Mouse (Mus musculus): ENCODE measurements at regions not wholly inside any gene's neighbourhood (a gene's known extent, or its start where the extent isn't known, plus 50 kb on each side); places are given as distances from the start of the nearest gene placed in this dataset.

DNA sequence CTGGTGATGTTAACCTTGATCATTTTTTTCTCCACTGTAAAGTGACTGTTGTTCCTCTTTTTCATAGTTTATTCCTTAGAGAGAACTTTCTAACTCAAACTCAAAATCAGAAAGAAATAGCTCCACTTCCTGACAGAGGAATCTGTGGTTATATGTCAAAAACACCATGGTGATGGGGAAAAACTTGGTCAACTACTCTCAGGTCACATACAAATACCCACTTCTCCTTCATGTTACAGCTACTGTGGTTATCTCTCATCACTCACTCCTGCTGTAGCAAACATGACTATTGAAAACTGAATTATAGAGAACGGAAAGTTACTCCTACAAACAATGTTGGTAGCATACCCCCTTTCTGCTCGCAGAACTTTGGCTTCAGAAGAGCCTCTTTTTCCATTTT, 127.1 kb upstream of the Cp start:
- H3K4me2 ChIP-seq (ENCODE audit: low read depth, low read length) = no peak overlapping the region
- ATAC-seq (ENCODE audit: low read depth) = no peak
- no peaks in the 10 kb centered on the region for H3K4me1 ChIP-seq (replicated peaks; ENCODE audit: control insufficient read depth, insufficient read depth, low read length)
- no peak overlapping the region for H3K9ac ChIP-seq (ENCODE audit: low read length)
- no peaks in the 10 kb centered on the region for H3K27me3 ChIP-seq (ENCODE audit: control insufficient read depth, insufficient read depth, low read depth, low read length)
- no peak overlapping the region for H3K27ac ChIP-seq (ENCODE audit: low read length)
- WGBS = 75% methylated on average over 2 of the region's 2 CpGs
- H3K9me3 ChIP-seq (ENCODE audit: control insufficient read depth, low read length) = no peaks in the 10 kb centered on the region
- H3K4me3 ChIP-seq (ENCODE audit: low read length) = no peak overlapping the region
- H3K36me3 ChIP-seq (ENCODE audit: control insufficient read depth, insufficient read depth, low read length) = no peaks in the 10 kb centered on the region

DNA sequence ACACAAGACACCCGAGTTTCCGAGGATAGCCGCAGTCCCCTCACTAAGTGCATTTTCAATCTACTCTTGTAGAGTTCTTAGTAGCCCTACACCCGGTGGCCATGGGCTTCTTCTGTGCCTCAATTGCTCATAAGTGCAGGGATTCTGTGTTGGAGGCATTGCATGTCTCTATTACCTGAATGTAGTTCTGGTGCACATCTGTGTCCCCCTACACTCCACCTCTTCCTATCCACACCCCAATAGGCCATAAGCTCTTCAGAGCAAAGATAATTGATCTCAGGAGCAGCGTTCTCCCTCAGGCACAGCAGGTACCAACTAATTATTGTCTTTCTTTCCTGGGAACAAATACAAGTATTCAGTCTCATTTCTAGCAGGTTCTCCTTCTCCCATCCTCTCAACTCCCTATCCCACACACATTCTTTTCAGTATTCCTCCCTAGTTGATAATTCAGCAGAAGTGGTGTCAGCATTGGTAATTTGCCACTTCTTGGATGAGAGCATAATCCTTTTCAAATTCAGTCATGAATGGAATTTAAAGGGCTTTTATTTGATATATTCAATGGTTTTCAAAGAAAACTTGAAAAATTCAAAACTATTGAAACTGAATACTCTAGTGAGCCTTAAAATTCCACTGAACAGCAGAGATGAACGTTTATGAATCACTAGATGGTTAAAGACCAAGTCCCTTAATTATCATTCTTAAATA, 108.7 kb upstream of the Cp start:
- Histone ChIP-seq H3K4me3 (ENCODE audit: low read length) (no peak overlapping the region), H3K9me3 (ENCODE audit: control insufficient read depth, low read length) (no peaks in the 10 kb centered on the region), H3K27me3 (ENCODE audit: control insufficient read depth, insufficient read depth, low read depth, low read length) (no peaks in the 10 kb centered on the region), H3K9ac (ENCODE audit: low read length) (no peak overlapping the region), H3K4me1 (replicated peaks; ENCODE audit: control insufficient read depth, insufficient read depth, low read length) (no peaks in the 10 kb centered on the region), H3K36me3 (ENCODE audit: control insufficient read depth, insufficient read depth, low read length) (no peaks in the 10 kb centered on the region), H3K27ac (ENCODE audit: low read length) (no peak overlapping the region), H3K4me2 (ENCODE audit: low read depth, low read length) (no peak overlapping the region)
- WGBS = 75% methylated on average over 6 of the region's 6 CpGs
- no peak for ATAC-seq (ENCODE audit: low read depth)

DNA sequence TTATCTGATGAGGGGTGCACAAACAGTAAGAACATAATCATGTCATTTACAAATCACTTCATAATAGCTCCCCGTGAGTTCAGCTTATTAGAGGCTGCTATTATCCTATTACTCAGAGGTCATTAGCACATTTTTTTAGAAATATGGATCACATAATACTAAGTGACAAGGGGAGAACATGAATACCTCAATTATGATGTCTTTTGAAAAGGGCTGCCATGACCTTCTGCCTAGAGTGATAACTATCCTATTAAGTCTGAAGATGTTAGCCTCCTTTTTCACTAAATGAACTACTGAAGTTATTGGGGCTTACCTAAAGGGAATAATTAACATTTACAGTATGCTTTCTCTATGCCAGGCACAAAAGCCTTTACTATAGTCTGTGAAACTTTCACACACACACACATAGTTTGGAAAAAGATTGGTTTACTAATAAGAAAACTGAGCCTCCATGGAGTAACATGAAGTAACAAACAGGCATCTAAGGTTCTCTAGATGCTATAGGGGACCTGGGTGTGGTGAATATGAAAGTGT, 108.1 kb upstream of the Cp start:
- no peak for ATAC-seq (ENCODE audit: low read depth)
- H3K9me3 ChIP-seq (ENCODE audit: control insufficient read depth, low read length) = no peaks in the 10 kb centered on the region
- no peaks in the 10 kb centered on the region for H3K27me3 ChIP-seq (ENCODE audit: control insufficient read depth, insufficient read depth, low read depth, low read length)
- 64% methylated on average over 1 of the region's 1 CpGs for WGBS
- H3K36me3 ChIP-seq (ENCODE audit: control insufficient read depth, insufficient read depth, low read length) = no peaks in the 10 kb centered on the region
- no peak overlapping the region for H3K4me3 ChIP-seq (ENCODE audit: low read length)
- no peaks in the 10 kb centered on the region for H3K4me1 ChIP-seq (replicated peaks; ENCODE audit: control insufficient read depth, insufficient read depth, low read length)
- no peak overlapping the region for H3K27ac ChIP-seq (ENCODE audit: low read length)
- no peak overlapping the region for H3K4me2 ChIP-seq (ENCODE audit: low read depth, low read length)
- H3K9ac ChIP-seq (ENCODE audit: low read length) = no peak overlapping the region

DNA sequence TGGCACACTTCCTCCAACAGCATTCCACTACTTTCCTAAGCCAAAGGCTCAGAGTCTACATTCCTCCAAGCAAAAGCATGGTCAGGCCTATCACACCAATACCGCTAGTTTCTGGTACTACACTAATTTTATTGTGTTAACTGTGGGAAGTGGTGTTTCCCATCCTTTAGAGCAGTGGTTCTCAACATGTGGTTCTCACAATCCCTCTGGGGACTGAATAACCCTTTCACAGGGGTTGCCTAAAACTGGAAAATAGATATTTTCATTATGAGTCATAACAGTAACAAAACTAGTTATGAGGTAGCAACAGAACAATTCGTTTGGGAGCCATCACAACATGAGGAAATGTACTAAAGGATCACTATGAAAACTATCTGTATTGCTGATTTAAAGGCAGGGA, 74.2 kb upstream of the Cp start:
- WGBS = 59% methylated on average over 2 of the region's 2 CpGs
- ATAC-seq (ENCODE audit: low read depth) = no peak

DNA sequence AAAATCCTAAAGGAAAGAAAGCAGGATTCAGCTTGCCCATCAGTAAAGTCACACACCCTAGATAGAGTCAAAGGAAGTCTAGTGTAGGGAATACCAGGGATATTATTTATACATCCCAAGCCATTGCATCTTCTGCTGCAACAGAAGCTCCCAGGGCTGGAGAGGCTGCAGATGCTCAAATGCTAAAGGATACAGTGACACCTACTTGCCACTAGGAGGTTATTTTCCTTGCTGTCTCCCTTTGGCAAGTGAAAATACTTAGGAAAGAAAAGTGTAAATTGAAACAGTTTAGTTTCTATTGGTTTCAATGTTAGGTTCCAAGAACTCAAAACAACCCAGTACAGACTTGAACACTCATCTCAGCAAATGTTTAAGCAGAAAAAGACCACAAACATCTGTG, 68.4 kb upstream of the Cp start:
- Histone ChIP-seq H3K36me3 (ENCODE audit: control insufficient read depth, insufficient read depth, low read length) (no peaks in the 10 kb centered on the region), H3K4me3 (ENCODE audit: low read length) (no peak overlapping the region), H3K4me2 (ENCODE audit: low read depth, low read length) (no peak overlapping the region), H3K27ac (ENCODE audit: low read length) (no peak overlapping the region), H3K9me3 (ENCODE audit: control insufficient read depth, low read length) (no peaks in the 10 kb centered on the region), H3K9ac (ENCODE audit: low read length) (no peak overlapping the region), H3K27me3 (ENCODE audit: control insufficient read depth, insufficient read depth, low read depth, low read length) (no peaks in the 10 kb centered on the region), H3K4me1 (replicated peaks; ENCODE audit: control insufficient read depth, insufficient read depth, low read length) (no peaks in the 10 kb centered on the region)
- no peak for ATAC-seq (ENCODE audit: low read depth)

More for the DNA sequence above, 74.2 kb upstream of the Cp start:
- no peaks in the 10 kb centered on the region for H3K36me3 ChIP-seq (ENCODE audit: control insufficient read depth, insufficient read depth, low read length)
- H3K4me2 ChIP-seq (ENCODE audit: low read depth, low read length) = no peak overlapping the region
- H3K27ac ChIP-seq (ENCODE audit: low read length) = no peak overlapping the region
- H3K27me3 ChIP-seq (ENCODE audit: control insufficient read depth, insufficient read depth, low read depth, low read length) = no peaks in the 10 kb centered on the region
- no peaks in the 10 kb centered on the region for H3K4me1 ChIP-seq (replicated peaks; ENCODE audit: control insufficient read depth, insufficient read depth, low read length)
- no peak overlapping the region for H3K4me3 ChIP-seq (ENCODE audit: low read length)
- no peaks in the 10 kb centered on the region for H3K9me3 ChIP-seq (ENCODE audit: control insufficient read depth, low read length)
- H3K9ac ChIP-seq (ENCODE audit: low read length) = no peak overlapping the region

DNA sequence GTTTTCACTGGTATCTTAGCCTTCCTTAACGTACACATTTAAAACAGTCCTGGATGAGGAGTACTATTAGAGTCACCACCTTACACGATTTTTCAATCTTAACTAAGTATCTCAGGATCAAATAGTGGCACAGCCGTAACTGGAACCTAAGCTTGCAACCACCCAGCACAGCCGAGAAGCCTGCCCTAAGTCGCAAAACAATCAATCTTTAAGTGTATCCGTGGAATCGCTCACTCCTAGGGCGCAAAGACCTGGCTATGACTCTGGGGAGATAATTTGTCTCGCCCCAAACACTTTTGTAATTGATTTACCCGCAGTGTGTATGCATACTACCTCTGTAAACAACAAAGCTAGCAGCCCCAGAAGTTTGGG, 62.6 kb upstream of the Cp start:
- peak overlapping the region; percentile 73 for H3K9ac ChIP-seq (ENCODE audit: low read length)
- H3K9me3 ChIP-seq (ENCODE audit: control insufficient read depth, low read length) = no peaks in the 10 kb centered on the region
- H3K4me3 ChIP-seq (ENCODE audit: low read length) = peak overlapping the region; percentile 87
- peak overlapping the region; percentile 36; the same call in 1 of the 2 replicates for H3K27ac ChIP-seq (ENCODE audit: low read length)
- H3K36me3 ChIP-seq (ENCODE audit: control insufficient read depth, insufficient read depth, low read length) = peaks cover 4% of the 10 kb centered on the region; the same call in 1 of the 2 replicates
- H3K27me3 ChIP-seq (ENCODE audit: control insufficient read depth, insufficient read depth, low read depth, low read length) = no peaks in the 10 kb centered on the region
- peaks cover 12% of the 10 kb centered on the region for H3K4me1 ChIP-seq (replicated peaks; ENCODE audit: control insufficient read depth, insufficient read depth, low read length)
- 4% methylated on average over 10 of the region's 10 CpGs for WGBS
- peak overlapping the region; percentile 64 for H3K4me2 ChIP-seq (ENCODE audit: low read depth, low read length)
- peak; percentile 57 for ATAC-seq (ENCODE audit: low read depth)

DNA sequence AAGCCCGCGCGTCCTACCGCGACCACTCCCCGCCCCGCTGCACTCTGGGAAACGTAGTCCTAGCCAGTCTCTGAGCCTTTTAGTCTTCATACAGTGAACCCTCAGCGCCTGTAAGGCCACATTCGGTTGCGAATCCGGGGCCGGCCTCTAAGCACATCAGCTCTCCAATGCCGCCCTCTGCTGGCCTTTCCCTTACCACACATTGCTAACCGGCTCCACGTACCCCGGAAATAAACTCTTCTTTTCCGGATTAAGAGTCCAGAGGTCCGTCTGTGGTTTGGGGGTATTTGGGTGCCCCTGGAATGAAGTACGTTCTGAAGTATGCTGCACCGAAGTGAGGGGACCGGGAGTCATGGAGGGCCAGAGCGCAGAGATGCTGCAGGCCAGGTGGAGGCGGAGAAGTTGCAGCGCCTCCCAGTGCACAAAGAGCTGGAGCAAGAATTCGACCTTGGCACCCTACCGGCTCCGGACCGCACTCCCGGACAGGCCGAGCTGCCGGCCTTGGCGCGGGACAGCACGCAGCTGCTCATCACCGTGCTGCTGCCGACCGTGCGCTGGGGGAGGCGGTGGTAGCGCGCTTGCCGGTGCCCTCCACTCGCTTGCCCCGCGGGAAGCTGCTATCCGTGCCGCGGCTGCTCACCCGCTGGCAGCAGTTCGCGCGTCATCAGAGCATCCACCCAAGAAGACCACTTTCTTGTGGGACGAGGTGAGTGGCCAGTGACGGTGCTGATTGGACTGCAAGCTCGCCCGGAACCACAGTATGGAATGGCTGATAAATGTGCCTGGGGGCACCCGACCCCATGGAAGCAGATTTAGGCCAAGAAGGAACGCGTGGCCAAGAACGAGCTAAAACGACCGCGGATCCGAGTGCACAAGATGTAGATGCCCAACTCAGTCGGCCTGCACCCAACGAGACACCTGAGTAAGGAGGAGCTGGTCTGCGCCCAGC, 62.0 kb upstream of the Cp start:
- peak; percentile 100 for ATAC-seq (ENCODE audit: low read depth)
- Histone ChIP-seq H3K9me3 (ENCODE audit: control insufficient read depth, low read length) (no peaks in the 10 kb centered on the region), H3K9ac (ENCODE audit: low read length) (peak overlapping the region; percentile 94), H3K4me2 (ENCODE audit: low read depth, low read length) (peak overlapping the region; percentile 87), H3K27me3 (ENCODE audit: control insufficient read depth, insufficient read depth, low read depth, low read length) (no peaks in the 10 kb centered on the region), H3K36me3 (ENCODE audit: control insufficient read depth, insufficient read depth, low read length) (peaks cover 8% of the 10 kb centered on the region), H3K27ac (ENCODE audit: low read length) (peak overlapping the region; percentile 82), H3K4me1 (replicated peaks; ENCODE audit: control insufficient read depth, insufficient read depth, low read length) (peaks cover 12% of the 10 kb centered on the region), H3K4me3 (ENCODE audit: low read length) (peak overlapping the region; percentile 87)
- under 1% methylated on average over 61 of the region's 68 CpGs for WGBS

DNA sequence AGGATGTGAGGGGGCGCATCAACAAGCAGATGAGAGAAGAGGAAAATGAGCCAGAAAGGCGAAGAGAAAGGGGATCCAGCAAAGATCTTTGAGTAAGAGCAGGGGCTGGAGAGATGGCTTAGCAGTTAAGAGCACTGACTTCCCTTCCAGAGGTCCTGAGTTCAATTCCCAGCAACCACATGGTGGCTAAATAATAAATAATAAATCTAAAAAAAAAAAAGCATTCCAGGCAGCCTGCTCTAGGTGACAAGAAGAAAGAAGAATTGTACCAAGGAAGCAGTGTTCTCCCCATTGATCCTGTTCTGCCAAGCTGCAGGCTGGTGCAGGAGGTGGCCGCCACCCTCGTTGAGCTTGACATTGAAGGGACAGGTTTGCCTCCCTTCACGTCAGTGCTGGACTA, 61.1 kb upstream of the Cp start:
- Histone ChIP-seq H3K4me3 (ENCODE audit: low read length) (peak overlapping the region; percentile 87), H3K27me3 (ENCODE audit: control insufficient read depth, insufficient read depth, low read depth, low read length) (no peaks in the 10 kb centered on the region), H3K27ac (ENCODE audit: low read length) (no peak overlapping the region; the same call in 1 of the 2 replicates)

DNA sequence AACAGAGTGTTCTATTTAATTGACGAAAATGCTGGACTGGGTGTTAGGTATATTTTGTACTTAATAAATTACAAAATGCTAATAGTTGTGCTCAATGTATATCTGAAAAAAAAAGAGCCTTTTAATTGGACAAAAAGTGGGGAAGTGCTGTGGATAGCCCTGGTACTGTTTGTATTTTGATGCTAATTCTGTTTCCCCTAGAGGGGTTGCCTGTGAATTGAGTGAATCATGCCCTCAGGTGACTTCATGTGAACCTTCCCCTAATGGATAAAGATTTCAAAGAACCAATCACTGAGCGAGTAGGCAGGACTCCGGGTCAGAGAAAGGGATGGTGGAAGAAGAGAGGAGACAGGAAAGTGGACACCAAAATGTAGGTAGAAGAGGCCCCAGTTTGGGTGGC, 59.7 kb upstream of the Cp start:
- Histone ChIP-seq H3K27ac (ENCODE audit: low read length) (no peak overlapping the region), H3K27me3 (ENCODE audit: control insufficient read depth, insufficient read depth, low read depth, low read length) (no peaks in the 10 kb centered on the region), H3K36me3 (ENCODE audit: control insufficient read depth, insufficient read depth, low read length) (peaks cover 17% of the 10 kb centered on the region), H3K9me3 (ENCODE audit: control insufficient read depth, low read length) (no peaks in the 10 kb centered on the region), H3K4me3 (ENCODE audit: low read length) (no peak overlapping the region), H3K9ac (ENCODE audit: low read length) (no peak overlapping the region), H3K4me1 (replicated peaks; ENCODE audit: control insufficient read depth, insufficient read depth, low read length) (peaks cover 12% of the 10 kb centered on the region), H3K4me2 (ENCODE audit: low read depth, low read length) (no peak overlapping the region)
- ATAC-seq (ENCODE audit: low read depth) = no peak
- 98% methylated on average over 3 of the region's 3 CpGs for WGBS

More for the DNA sequence above, 61.1 kb upstream of the Cp start:
- 32% methylated on average over 5 of the region's 5 CpGs for WGBS
- H3K9ac ChIP-seq (ENCODE audit: low read length) = peak overlapping the region; percentile 94
- H3K4me1 ChIP-seq (replicated peaks; ENCODE audit: control insufficient read depth, insufficient read depth, low read length) = peaks cover 12% of the 10 kb centered on the region
- no peaks in the 10 kb centered on the region for H3K9me3 ChIP-seq (ENCODE audit: control insufficient read depth, low read length)
- peak overlapping the region; percentile 87 for H3K4me2 ChIP-seq (ENCODE audit: low read depth, low read length)
- peaks cover 15% of the 10 kb centered on the region for H3K36me3 ChIP-seq (ENCODE audit: control insufficient read depth, insufficient read depth, low read length)
- ATAC-seq (ENCODE audit: low read depth) = no peak
